Mouse (Mus musculus): ENCODE measurements at regions not wholly inside any gene's neighbourhood (a gene's known extent, or its start where the extent isn't known, plus 50 kb on each side); places are given as distances from the start of the nearest gene placed in this dataset.

DNA sequence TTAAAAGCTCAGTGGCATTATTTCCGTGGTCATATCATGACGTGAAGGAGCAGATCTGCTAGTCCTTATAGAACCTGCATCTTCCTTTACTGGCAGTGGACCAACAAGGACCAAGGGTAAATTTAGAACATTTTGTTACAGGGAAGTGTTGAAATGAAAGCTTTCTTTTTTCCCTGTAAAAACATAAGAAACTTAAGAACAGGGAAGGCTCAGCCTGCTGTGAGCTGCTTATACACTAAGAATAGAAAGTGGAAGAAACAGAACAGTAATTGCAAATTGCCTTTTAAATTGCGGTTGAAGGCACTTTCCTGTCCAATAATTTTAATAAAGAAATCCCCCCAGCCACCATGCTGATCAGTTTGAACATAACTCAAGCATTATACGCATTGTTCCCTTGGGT is 140.4 kb downstream of the Lca5 start:
- Histone ChIP-seq H3K36me3 (ENCODE audit: control insufficient read depth, insufficient read depth, low read length) (no peaks in the 10 kb centered on the region), H3K9ac (ENCODE audit: low read length) (no peak overlapping the region), H3K27me3 (ENCODE audit: control insufficient read depth, insufficient read depth, low read length) (no peaks in the 10 kb centered on the region), H3K4me3 (ENCODE audit: low read depth, low read length) (no peak overlapping the region), H3K27ac (replicated peaks) (no peak overlapping the region), H3K9me3 (ENCODE audit: control insufficient read depth, low read length) (no peaks in the 10 kb centered on the region), H3K4me1 (replicated peaks; ENCODE audit: control insufficient read depth, insufficient read depth) (no peaks in the 10 kb centered on the region), H3K4me2 (replicated peaks; ENCODE audit: low read depth) (no peak overlapping the region)
- DNase-seq (ENCODE audit: low spot score), result no peak
- no peak for ATAC-seq (ENCODE audit: low FRiP score, low TSS enrichment)
- no peak for TF ChIP-seq CTCF (IDR thresholded peaks at IDR 0.05; ENCODE audit: low read depth)
- TF ChIP-seq EP300 (optimal IDR thresholded peaks at IDR 0.05), result no peak
- 79% methylated on average over 4 of the region's 4 CpGs for WGBS

DNA sequence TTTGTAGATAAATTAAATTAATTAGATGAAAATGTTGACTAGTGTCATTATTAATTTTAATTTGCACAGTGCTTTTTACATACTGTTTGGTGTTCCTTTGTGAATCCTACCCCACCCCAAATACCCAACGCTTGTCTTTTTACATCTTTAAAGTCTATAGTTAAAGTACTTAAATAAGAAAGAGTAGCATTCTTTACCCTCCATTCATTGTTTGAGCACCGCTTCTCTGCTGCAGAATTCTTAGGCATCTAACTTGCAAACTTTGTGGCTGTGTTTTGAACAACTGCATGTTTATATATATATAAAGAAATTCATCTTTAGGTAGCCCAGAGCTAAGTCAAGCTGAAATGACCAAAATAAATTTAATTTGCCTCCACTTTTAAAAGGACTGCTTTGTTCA is 140.9 kb downstream of the Lca5 start:
- no peak for ATAC-seq (ENCODE audit: low FRiP score, low TSS enrichment)
- WGBS, result 71% methylated on average over 2 of the region's 2 CpGs

DNA sequence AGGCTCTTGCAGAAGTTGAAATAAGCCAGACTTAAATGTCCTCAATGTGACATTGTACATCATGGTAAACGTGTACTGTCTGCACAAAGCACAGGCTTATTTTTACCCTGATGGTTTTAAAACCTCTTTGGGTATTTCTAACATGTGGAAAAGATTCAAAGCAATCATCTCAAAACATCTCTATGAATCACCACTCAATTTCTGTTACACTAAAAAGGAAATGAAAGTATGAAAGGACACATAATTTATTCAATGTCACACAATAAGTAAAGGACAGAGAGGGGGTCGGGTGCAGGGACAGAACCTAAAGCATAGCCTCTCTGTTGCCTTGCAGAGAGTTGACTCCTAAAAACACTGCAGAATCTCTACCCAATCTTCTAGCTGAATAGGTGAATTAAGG is 141.3 kb downstream of the Lca5 start:
- TF ChIP-seq EP300 (optimal IDR thresholded peaks at IDR 0.05) (no peak), CTCF (IDR thresholded peaks at IDR 0.05; ENCODE audit: low read depth) (no peak)
- H3K4me3 ChIP-seq (ENCODE audit: low read depth, low read length), result no peak overlapping the region
- no peaks in the 10 kb centered on the region for H3K9me3 ChIP-seq (ENCODE audit: control insufficient read depth, low read length)
- H3K4me1 ChIP-seq (replicated peaks; ENCODE audit: control insufficient read depth, insufficient read depth), result no peaks in the 10 kb centered on the region
- no peak overlapping the region for H3K27ac ChIP-seq (replicated peaks)
- WGBS, result 50% methylated on average over 2 of the region's 2 CpGs
- no peak overlapping the region for H3K4me2 ChIP-seq (replicated peaks; ENCODE audit: low read depth)
- H3K9ac ChIP-seq (ENCODE audit: low read length), result no peak overlapping the region
- no peaks in the 10 kb centered on the region for H3K36me3 ChIP-seq (ENCODE audit: control insufficient read depth, insufficient read depth, low read length)
- ATAC-seq (ENCODE audit: low FRiP score, low TSS enrichment), result no peak
- DNase-seq (ENCODE audit: low spot score), result no peak
- H3K27me3 ChIP-seq (ENCODE audit: control insufficient read depth, insufficient read depth, low read length), result no peaks in the 10 kb centered on the region

More for the DNA sequence above, 140.9 kb downstream of the Lca5 start:
- Histone ChIP-seq H3K9me3 (ENCODE audit: control insufficient read depth, low read length) (no peaks in the 10 kb centered on the region), H3K27ac (replicated peaks) (no peak overlapping the region), H3K27me3 (ENCODE audit: control insufficient read depth, insufficient read depth, low read length) (no peaks in the 10 kb centered on the region), H3K9ac (ENCODE audit: low read length) (no peak overlapping the region), H3K4me3 (ENCODE audit: low read depth, low read length) (no peak overlapping the region), H3K36me3 (ENCODE audit: control insufficient read depth, insufficient read depth, low read length) (no peaks in the 10 kb centered on the region), H3K4me1 (replicated peaks; ENCODE audit: control insufficient read depth, insufficient read depth) (no peaks in the 10 kb centered on the region), H3K4me2 (replicated peaks; ENCODE audit: low read depth) (no peak overlapping the region)
- no peak for TF ChIP-seq CTCF (IDR thresholded peaks at IDR 0.05; ENCODE audit: low read depth)
- no peak for TF ChIP-seq EP300 (optimal IDR thresholded peaks at IDR 0.05)
- no peak for DNase-seq (ENCODE audit: low spot score)

DNA sequence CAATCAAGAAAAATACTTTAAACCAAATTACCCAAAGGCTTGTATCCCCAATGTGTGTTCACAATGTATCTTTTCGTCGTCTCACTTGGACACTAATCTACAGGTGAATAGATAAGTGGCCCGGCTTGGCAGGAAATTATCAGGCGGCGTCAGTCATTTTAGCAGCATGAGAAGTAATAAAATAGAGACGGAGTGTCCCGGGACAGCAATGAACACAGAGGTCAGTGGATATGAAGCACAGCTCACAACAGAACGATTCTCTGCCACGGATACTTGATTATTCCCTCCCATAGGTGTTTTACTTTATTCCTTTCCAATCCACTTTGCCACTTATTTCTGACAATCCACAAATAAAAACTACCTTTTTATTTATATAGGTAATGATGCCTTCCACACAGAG is 145.5 kb downstream of the Lca5 start:
- ATAC-seq (ENCODE audit: low FRiP score, low TSS enrichment) (no peak), DNase-seq (ENCODE audit: low spot score) (no peak)
- Histone ChIP-seq H3K36me3 (ENCODE audit: control insufficient read depth, insufficient read depth, low read length) (no peaks in the 10 kb centered on the region), H3K4me1 (replicated peaks; ENCODE audit: control insufficient read depth, insufficient read depth) (no peaks in the 10 kb centered on the region), H3K27me3 (ENCODE audit: control insufficient read depth, insufficient read depth, low read length) (no peaks in the 10 kb centered on the region), H3K4me3 (ENCODE audit: low read depth, low read length) (no peak overlapping the region), H3K9me3 (ENCODE audit: control insufficient read depth, low read length) (no peaks in the 10 kb centered on the region), H3K27ac (replicated peaks) (no peak overlapping the region), H3K9ac (ENCODE audit: low read length) (no peak overlapping the region), H3K4me2 (replicated peaks; ENCODE audit: low read depth) (no peak overlapping the region)
- no peak for TF ChIP-seq EP300 (optimal IDR thresholded peaks at IDR 0.05)
- no peak for TF ChIP-seq CTCF (IDR thresholded peaks at IDR 0.05; ENCODE audit: low read depth)
- 66% methylated on average over 9 of the region's 9 CpGs for WGBS

DNA sequence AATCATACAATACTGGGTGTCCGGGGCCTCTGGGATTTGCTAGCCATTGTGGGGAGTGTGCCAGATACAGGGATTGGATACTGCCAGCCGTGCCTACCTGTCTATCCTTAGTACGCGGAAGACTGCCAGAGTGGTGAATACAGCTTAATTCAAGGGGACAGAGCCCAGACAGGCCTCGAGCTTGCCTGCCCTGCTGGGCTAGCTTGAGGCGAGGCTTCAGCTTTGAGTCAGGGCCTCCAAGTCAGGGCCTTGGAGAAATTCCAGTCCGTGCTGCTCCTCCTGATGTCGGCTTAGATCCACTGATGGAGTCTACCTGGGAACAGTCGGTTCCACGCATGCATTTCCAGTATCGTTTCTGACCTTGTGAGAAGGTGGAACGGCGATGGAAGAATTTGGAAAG is 146.5 kb downstream of the Lca5 start:
- Histone ChIP-seq H3K9me3 (ENCODE audit: control insufficient read depth, low read length) (no peaks in the 10 kb centered on the region), H3K4me1 (replicated peaks; ENCODE audit: control insufficient read depth, insufficient read depth) (no peaks in the 10 kb centered on the region), H3K4me3 (ENCODE audit: low read depth, low read length) (no peak overlapping the region), H3K4me2 (replicated peaks; ENCODE audit: low read depth) (no peak overlapping the region), H3K36me3 (ENCODE audit: control insufficient read depth, insufficient read depth, low read length) (no peaks in the 10 kb centered on the region), H3K9ac (ENCODE audit: low read length) (no peak overlapping the region), H3K27ac (replicated peaks) (no peak overlapping the region), H3K27me3 (ENCODE audit: control insufficient read depth, insufficient read depth, low read length) (no peaks in the 10 kb centered on the region)
- DNase-seq (ENCODE audit: low spot score) (no peak), ATAC-seq (ENCODE audit: low FRiP score, low TSS enrichment) (no peak)
- WGBS, result 77% methylated on average over 13 of the region's 13 CpGs
- TF ChIP-seq CTCF (IDR thresholded peaks at IDR 0.05; ENCODE audit: low read depth) (no peak), EP300 (optimal IDR thresholded peaks at IDR 0.05) (no peak)

DNA sequence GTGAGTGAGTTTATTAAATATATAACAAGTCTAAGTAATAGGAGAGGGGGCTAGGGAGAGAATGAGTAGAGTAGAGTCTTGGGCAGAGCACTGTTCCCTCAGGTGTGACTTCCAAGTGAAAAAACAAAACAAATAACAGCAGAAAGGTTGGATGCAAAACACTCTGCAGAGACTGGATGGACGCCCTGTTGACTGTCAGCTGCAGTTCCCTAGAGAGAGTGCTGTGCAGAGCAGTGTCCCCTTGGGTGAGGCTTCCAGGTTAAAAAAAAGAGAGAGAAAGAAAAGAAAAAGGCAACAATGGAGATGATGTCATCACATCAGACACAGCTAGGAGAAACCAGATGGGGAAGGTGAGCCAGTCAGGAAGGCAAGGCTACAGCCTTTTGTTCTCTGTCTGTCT is 137.6 kb upstream of the Hmgn3 start:
- H3K27ac ChIP-seq (replicated peaks), result no peak overlapping the region
- H3K9ac ChIP-seq (ENCODE audit: low read length), result no peak overlapping the region
- DNase-seq (ENCODE audit: low spot score), result no peak
- no peaks in the 10 kb centered on the region for H3K9me3 ChIP-seq (ENCODE audit: control insufficient read depth, low read length)
- WGBS, result 62% methylated on average over 1 of the region's 1 CpGs
- H3K4me3 ChIP-seq (ENCODE audit: low read depth, low read length), result no peak overlapping the region
- no peaks in the 10 kb centered on the region for H3K27me3 ChIP-seq (ENCODE audit: control insufficient read depth, insufficient read depth, low read length)
- TF ChIP-seq EP300 (optimal IDR thresholded peaks at IDR 0.05), result no peak
- TF ChIP-seq CTCF (IDR thresholded peaks at IDR 0.05; ENCODE audit: low read depth), result no peak
- H3K4me1 ChIP-seq (replicated peaks; ENCODE audit: control insufficient read depth, insufficient read depth), result no peaks in the 10 kb centered on the region
- ATAC-seq (ENCODE audit: low FRiP score, low TSS enrichment), result no peak
- H3K4me2 ChIP-seq (replicated peaks; ENCODE audit: low read depth), result no peak overlapping the region
- H3K36me3 ChIP-seq (ENCODE audit: control insufficient read depth, insufficient read depth, low read length), result no peaks in the 10 kb centered on the region

All from stomach, postnatal 0 days (tissue).